Mouse (Mus musculus): ENCODE data around the gene Mtmr4.

Mtmr4 gene

DNA sequence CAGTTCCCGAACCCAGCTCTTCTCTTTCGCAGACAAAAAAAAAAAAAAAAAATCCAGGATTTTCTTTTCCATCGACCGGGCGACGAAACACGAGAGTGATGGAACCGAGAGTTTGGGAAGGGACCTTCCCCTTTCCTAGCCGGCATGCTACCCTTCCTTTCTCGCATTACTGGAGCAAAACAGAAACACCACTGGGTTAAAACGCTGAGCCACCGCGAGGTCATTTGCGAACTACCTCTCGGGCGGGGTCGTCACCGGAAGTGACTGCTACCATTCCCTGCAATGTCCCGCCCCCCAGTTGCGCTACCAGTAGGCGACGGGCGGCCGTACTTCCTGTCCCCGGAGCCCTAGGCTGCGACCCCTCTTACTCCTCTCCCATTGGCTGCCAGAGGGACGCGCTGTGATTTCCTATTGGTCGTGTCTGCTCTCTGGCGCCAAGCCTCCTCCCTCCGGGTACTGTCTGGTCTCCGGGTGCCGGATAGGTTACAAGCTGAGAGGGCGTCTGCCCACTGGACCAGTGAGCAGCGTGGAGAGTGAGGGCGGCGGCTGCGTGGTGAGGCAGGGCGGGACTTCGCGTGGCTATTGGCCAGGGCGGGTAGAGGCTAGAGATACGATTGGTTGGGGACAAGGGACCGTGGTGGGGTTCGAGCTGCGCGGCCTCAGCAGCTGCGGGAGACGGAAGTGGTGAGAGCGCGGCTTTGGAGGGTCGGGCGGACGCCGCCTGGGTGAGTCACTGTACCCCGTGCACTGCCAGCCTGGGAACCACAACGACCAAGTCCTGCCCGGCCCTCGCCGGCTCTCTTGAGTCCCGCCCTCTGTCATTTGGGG is at the start of gene Mtmr4:
Mtmr4 (plus strand) TSS at position 637 of the 828 bp plus-strand sequence.
- in situ Hi-C loops (cut with MboI, MseI), result no loop called here

DNA sequence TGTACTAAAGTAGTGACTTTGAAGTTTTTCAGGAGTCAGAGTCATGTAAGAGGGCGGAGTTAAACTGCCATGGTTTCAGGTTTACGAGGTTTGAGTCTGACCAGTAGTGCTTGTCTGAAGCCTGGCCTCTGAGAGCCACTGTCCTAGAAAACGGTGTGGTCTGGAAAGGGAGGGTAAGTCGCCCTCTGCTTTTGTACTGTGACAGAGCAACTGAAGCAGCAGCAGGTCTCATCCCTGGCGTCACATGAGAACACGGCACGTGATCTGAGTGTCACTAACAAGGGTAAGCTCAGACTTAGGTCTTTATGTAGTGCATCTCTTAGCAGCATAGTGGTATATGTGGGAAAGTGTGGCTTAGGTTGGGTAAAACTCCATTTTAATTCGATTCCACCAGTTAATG is 49.7 kb upstream of the Mtmr4 start:
- in situ Hi-C loops (cut with MboI, MseI), result no loop called here

DNA sequence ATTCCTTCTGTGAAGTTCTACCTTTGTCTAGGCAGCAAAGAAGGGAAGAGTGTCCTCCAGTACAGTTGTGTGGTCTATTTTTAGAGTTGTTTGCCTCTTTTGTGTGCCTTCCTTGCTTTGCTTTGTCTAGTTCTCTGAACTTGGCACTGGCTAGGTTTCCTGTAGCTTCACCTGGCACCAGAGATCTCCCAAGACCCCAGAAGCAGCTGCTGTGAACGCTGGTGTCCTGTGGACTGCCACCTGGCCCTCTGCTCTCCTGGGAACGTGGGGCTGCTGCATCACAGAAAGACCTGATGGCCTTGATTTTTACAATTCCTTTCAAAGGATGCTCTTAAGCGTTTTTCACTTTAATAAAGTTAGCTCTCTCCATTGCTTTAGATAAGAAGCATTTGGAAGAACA is 49.1 kb upstream of the Mtmr4 start:
- in situ Hi-C loops (cut with MboI, MseI), result no loop called here

DNA sequence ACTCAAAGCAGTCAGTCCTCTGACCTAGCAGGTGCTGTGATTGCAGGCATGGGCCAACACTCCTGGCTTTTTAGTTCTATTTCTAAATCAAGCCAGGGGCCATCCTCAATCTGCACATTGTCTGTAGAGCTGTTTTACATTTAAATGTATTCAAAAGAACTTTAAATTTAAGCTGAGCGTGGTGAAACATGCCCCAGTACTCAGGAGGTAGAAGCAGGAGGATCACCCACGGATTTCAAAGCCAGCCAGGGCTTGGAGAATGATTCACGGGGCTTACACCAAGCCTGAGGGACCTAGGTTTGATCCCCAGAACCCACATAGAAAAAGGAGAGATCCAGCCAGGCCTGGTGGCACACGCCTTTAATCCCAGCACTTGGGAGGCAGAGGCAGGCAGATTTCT is 38.6 kb upstream of the Mtmr4 start:
- in situ Hi-C loops (cut with MboI, MseI), result no loop called here

DNA sequence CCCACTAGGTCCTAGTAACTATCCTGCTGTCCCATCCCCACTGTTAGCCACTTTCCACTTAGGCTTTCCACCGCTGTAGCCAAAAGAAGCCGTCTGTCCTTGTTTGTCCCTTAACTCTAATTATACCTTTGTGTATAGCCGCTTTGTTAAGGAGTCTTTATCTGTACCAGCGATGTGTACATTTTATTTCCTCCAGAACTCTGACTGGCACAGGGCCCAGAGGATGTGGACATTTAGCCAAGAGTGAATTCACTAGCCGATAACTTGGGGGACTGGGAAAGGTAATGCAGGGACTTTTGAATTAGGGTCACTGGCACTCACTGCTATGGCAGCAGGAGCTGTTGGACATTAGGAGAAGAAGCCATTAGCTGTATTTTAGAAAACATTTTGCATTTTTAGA is 37.6 kb upstream of the Mtmr4 start:
- in situ Hi-C loops (cut with MboI, MseI), result no loop called here

DNA sequence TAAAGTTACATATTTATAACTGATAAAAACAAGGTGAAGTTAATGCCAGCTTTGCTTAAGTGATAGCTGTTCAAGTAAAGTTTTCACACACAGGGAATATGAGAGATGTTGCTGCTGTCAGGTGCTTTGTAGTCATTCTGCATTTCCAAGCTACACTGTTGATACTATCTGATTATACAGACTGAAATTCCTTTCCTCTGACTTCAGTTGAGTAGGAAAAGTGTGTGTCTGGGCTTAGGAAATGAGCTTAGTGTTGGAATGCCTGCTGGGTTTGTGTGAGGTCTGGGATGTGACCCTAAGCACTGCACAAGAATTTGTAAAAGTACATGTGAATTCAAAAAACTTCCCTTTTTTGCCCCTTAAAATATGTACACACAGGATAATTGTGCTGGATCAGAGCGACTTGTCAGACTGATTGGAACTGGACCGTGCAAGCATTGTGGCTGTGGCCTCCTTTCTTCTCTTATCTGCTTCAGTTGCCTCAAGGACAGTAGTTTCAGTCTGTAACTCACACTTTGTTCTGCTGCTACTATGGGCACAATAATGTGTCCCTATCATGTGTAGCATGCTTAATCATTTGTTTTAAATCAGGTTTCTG is 36.8 kb upstream of the Mtmr4 start:
- in situ Hi-C loops (cut with MboI, MseI), result no loop called here

DNA sequence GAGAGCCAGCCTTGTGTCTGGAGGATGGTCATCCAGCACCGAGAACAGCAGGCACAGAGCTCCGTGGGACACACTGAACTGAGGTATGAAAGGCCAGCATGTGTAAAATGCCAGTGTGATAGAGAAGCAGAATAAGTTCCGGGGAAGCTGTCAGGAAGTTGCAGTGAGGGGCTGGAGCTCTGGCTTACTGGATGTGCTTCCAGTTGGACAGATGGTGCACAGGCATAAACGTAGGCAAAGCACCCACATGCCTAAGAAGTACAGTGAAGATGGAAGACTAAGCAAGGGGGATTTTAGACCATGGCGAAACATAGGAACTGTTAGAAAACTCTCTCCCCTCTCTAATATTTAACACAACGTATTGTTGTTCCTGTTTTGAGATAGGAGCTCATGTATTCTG is 30.8 kb upstream of the Mtmr4 start:
- in situ Hi-C loops (cut with MboI, MseI), result no loop called here

DNA sequence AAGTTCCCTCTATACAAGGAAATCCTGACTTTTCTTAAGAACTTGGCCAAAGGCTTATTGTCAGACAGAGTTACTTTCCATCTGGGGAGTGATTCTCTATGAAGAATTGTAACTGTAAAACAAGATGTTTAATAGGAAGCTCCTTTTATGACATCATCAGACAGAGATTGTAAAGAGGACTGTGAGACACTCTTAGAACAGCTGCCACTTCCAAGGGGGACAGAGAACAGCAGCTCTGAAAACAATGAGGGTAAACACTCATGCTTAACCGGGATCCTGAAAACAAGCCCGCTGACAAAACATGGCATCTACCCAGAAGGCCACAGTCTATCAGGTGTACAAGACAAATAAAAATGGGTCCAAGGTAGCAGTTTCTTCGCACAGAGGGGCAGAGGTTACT is 25.5 kb upstream of the Mtmr4 start, which contains the start of gene Gm11492:
Gm11492 (plus strand) TSS at position 153 of the 400 bp plus-strand sequence.
- in situ Hi-C loops (cut with MboI, MseI), result no loop called here

DNA sequence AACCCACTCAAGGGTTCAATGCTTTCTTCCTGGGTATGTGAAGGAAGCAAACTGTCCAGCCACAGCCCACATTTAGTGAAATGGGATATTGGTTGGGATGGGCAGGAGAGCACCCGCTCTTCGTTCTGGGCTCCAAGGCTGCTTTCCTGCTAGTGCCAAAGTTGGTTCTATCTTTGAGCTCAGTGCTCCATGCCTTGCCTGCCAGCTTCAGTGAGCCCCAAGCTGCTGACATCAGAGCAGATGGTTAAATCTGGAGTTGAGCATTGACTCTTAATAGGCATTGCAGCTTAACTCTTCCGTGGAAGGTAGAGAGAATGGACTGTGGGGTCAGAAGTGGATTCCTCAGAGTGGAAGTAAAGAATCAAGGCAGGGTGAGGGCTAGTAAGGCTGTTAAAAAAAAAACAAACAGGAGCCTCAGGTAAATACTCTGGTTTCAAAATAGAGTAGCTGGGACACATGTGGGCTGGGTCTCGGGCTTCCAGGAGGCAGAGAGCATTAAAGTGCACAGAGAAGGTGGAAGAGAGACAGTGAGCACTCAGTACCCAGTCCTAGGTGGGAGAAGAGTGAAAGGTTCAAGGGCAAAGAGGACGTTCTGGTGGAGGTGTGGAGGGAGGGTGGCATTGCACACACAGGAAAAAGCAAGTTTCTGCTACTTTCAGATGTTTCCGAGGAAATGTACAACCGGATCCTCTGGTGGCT is 23.6 kb upstream of the Mtmr4 start, which contains the start of gene Sept4:
Sept4 (plus strand) TSS at position 649 of the 699 bp plus-strand sequence.
- in situ Hi-C loops (cut with MboI, MseI), result no loop called here

DNA sequence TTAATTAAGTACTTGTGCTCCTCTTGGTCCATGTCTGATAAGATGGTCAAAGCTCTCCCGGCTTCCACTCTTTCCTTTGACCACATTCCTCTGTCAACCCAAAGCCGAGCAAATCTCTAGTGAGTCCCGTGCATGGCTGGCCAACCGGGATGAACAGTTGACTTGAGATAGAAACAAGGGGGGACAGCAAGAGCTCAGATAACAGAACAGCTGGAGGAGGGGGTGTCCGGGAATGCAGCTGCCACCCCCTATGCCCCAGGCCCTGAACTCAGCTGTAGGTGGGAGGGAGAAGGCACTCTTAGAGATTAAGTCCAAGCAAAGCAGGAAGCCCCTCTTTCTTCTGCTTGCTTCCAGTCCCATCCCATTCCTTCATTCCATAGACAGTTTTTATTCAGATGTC is 21.2 kb upstream of the Mtmr4 start:
- in situ Hi-C loops (cut with MboI, MseI), result no loop called here

DNA sequence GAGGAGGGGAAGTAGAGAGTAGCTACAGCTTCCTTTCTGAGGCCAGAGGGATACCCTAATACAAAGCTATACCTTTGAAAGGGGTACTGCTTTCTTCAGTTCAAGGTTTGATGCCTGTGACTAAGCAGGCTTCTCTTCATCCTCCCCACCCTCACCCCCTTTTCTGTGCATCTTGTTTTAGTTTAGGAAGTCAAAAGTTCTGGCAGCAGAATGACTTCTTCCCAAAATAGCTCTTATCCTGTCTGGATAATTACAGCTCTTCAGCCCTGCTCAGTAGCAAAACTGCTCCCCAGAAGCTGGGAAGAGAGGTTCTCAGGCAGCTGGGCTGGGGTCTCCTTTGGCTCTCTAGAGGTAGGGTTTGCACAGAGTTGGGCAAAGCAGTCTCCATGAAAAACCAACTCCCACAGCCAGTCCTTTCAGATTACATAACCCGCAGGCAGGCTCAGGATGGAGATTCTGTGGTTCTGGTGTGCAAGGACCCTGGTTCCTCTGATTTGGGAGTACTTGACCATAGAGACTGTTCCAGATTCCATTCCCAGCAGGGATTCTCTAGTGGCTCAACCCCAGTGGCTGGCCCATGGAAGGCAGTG is 20.5 kb upstream of the Mtmr4 start:
- in situ Hi-C loops (cut with MboI, MseI), result no loop called here

DNA sequence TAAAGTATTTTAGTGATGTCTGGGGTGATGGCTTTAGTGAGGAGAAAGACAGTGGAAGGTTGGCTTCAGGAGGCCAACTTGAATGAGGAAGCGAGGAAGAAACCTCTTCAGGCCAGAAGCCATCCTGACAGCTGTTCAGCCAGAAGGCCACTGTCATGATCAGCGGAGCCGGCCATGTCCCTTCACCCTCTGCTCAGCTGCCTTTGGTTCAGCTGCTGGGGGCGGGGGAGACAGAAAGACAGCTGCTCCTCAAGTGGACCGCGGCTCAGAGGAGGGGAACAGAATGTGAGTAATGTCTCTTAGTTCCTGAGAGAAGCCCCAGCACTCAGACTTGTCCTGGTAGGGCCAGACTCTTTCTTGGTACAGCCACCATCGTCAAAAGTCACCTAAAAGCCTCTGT is 18.2 kb upstream of the Mtmr4 start:
- in situ Hi-C loops (cut with MboI, MseI), result no loop called here

DNA sequence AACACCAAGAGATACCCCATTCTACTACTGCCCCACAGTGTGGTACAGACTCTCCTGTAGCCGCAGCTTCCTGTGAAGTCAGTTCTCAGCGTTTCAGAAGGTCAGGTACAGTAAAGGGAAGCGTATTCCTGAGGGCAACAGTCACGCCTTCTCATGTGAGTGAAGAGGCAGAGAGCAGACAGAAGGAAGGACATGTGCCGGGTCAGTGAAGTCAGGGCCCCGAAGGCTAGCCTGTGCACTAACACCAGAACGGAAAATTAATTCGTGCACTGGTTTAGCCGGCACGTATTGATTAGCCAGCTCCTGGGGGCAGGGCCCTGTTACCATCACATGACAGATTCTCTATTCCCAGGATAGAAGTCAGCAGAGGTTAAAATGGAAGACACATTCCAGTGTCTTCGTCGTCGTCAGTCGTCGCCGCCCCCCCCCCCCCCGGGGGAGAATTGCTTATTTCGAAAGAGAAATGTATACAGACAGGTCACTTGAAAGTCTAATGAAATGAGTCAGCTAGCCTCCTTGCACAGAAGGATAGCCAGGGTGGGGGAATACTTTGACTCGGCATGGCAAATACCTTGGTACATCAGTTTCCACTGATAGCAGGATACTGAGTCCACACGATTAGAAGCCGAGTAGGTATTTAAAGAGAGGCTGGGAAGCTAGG is 17.3 kb upstream of the Mtmr4 start:
- in situ Hi-C loops (cut with MboI, MseI), result no loop called here

DNA sequence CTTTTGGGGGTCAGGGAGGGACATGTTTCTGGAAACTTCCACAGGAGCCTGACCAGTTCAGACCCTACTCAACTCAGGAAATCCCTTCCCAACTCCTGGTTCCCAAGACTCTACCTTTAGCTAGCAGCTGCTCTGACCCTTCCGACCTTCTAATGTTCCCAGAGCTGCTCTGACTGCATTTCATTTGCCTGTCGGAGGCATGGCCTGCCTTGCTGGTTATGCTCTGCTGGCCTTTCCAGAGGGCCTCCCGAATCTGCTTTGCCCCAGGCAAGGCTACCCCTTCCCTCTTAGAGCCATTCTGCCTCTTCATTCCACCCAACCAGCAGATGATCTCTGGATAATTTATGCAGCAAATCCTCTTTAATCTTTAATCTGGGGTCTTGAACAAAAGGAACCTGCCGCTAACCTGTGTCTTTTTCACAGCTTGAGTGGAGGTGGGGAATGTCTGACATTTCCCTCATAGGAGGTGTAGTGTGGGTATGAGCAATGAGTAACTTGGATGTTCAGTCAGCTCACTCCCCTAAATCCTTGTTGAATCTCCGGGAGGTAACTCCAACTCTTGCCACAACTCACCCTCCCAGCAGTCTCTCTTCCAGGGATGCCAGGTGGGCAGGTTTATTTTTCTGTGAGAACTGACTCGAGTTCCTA is 14.2 kb upstream of the Mtmr4 start:
- in situ Hi-C loops (cut with MboI, MseI), result no loop called here

DNA sequence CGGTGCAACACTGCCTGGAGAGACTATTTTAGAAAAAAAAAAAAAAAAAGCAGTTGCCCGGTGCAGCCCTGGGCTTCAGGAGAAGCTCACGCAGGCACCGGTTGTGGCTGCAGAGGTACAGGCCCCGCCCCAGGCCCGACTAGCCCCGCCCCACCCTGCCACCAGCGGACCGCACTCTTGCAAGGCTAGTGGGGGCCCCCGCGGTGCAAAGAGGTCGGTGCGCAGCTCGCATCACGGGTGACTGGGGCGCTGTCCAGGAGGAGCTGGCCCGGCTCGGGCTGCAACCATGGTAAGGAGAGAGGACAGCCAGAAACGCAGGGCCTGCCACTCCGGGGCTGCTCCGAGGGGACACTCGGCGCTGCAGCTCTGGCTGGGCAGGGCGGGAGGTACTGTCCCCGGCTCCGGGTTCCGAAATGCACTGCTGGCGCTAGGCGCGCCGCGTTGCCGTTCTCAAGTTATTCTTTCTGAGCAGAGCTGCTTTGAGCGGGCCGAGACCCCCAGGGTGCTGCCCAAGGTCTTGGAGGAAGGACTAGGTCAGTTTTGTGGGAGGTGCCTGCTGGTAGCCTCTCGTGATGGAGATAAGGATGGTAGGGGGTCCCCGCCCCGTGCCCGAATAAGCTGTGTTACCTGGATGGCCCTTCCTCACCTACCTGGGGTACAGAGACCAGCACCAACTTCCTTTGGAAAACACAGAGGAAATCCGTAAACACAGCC is 13.6 kb upstream of the Mtmr4 start:
- in situ Hi-C loops (cut with MboI, MseI), result no loop called here

DNA sequence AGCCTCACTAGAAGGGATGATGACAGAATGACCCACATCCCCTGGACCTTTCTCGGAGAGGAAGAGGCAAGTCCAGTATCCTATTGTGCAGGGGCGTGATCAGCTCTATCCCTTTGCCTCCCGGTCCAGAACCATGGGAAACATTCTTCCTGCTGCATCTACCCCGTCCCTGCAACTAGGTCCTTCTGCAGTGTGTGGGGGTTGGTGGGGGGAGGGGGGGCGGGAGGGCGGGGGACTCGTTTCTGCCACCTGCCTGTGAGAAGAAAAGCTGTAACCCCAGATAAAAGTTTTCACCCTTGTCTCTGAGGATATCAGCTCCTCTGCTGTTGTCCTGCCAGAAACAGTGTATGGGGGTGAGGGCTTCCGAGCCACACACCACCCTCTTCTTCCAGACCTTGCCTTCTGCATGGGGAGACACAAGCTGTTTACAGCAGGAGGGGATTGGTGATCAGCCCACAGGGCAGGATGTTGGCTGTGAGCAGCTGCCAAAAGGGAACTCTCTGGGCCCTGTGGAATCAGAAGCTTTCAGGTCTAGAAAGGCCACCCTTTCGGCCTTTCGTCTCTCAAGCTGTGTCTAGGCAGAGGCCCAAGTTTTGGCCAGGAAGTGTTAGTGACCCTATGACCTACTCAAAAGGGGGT is 12.9 kb upstream of the Mtmr4 start:
- in situ Hi-C loops (cut with MboI, MseI), result no loop called here

DNA sequence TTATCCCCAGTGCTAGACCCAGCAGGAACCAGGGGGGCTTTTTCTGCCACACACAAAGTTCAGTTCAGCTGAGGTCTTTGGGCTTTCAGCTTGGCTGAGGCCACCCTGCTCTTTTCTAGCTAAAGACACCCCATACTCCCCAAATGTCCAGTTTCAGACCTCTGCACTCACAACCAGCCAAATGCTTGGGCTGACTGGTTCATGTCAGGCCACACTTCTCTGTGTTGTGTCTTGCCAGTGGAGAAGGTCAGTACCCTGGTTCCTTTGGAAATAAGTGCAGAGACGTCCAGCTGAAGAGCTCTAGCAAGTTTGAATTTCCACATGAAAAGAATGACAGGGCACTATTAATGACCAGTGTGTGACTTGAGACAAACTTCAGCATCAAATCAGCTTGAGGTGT is 12.2 kb upstream of the Mtmr4 start:
- in situ Hi-C loops (cut with MboI, MseI), result no loop called here

DNA sequence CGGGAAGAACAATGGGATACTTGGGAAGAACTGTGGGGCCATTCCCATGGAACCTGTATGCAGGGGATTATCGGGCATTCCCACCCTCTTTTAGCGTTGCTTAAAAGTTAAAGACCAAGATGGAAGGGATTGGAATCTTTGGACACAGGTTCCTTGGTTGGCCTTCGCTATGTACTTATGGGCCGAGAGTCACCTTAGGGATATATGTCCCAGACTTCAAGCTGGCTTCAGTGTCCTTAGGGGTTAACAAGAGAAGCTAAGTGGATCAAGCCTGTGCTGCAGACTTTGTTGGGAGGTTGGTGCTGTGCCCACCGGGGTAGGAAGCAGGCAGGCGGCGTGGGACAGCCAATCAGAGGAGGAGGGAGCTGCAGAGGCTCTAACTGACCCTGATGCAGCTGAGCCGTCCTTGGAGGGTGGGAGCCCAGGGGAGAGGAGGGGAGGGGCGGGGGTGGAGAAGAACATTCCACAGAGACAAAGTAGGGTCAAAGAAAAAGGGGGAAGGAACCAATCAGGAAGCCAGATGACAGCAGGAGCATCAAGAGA is 11.3 kb upstream of the Mtmr4 start:
- in situ Hi-C loops (cut with MboI, MseI), result no loop called here

DNA sequence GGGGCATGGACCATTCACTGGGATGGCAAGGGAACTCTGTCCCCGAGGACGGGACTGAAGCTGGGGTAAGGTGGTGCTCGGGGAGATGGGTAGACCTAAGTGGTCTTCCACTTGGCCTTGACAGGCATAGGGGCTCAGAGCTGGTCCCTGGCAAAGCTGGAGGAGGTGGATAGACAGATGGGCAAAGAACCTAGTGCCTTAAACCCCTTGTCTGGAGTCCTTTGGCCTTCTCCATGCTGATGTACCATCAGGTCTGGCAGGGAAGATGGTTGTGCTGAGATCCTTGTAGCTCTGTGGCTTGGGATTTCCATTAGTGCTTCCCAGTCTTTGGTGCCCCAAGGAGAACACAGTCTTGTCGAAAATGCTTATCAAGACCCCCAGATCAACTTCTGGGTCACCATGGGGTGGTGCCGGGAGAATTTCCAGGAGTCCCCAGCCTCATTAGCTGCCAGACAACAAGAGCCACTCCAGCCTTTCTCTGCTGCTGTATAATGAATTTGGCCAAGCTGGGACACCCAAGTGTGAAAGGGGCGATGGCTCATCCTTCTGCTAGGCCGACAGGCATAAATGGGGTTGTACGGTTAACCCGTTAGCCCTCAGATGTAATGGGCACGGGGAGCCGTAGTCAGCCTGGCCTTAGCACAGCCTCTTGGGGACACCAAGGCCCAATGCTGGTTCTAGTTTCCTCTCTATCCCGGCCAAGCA is 10.6 kb upstream of the Mtmr4 start:
- in situ Hi-C loops (cut with MboI, MseI), result no loop called here
